Mouse (Mus musculus) midbrain, embryonic 11.5 days (tissue): ENCODE data around the gene Nek3. TPM values are rescaled to one million over a fixed set of nuclear protein-coding genes. Genes with fewer than 3 reads are reported as not detected.

ENCODE experiments used
- polyA plus RNA-seq: library from polyadenylated mRNA; unstranded; fragments of >200 nt; fragmentation: Nextera tagmentation; extraction: Ambion mirVana; gene quantifications from 2 replicates; pipeline ENCODE4 v1.2.1, GENCODE M21; 2014

Nek3 gene
- polyA plus RNA-seq, 1 experiment from 2014 or later, result 8.9 TPM

Other genes with a start within 250 kb of the Nek3 start
- gene Defb15, start 233.7 kb downstream of the Nek3 start, polyA plus RNA-seq, result not detected in 2 replicates
- not detected in 2 replicates for gene Defb35, start 228.1 kb downstream of the Nek3 start, polyA plus RNA-seq
- not detected in 2 replicates for gene Defb13, start 219.7 kb downstream of the Nek3 start, polyA plus RNA-seq
- gene Fam90a1a, start 207.7 kb downstream of the Nek3 start, polyA plus RNA-seq, result not detected in 2 replicates
- gene Ccdc70, start 196.7 kb downstream of the Nek3 start, polyA plus RNA-seq, result not detected in 2 replicates
- gene Atp7b, start 106.1 kb downstream of the Nek3 start, polyA plus RNA-seq, result 1.8 and 2.0 TPM in 2 replicates
- gene Alg11, start 105.7 kb downstream of the Nek3 start, polyA plus RNA-seq, result 32.5 and 35.9 TPM in 2 replicates
- gene Nek5, start 41.4 kb downstream of the Nek3 start, polyA plus RNA-seq, result 0.16 TPM in 1 of 2 replicates, not detected in the other
- 74.0 and 77.1 TPM in 2 replicates for gene Ckap2, start 19.4 kb upstream of the Nek3 start, polyA plus RNA-seq
- 43.6 and 43.7 TPM in 2 replicates for gene Vps36, start 26.4 kb upstream of the Nek3 start, polyA plus RNA-seq
- 8.3 and 10.5 TPM in 2 replicates for gene Thsd1, start 60.9 kb upstream of the Nek3 start, polyA plus RNA-seq
- gene Tpte, start 117.0 kb upstream of the Nek3 start, polyA plus RNA-seq, result not detected in 2 replicates
- gene Slc25a15, start 232.2 kb upstream of the Nek3 start, polyA plus RNA-seq, result 14.6 and 16.4 TPM in 2 replicates
- gene Mrps31, start 244.9 kb upstream of the Nek3 start, polyA plus RNA-seq, result 45.3 and 47.0 TPM in 2 replicates